Mouse (Mus musculus) ES-Bruce4 (cell line): Measurements from ENCODE around the gene Ovol1. TPM values are rescaled to one million over a fixed set of nuclear protein-coding genes. Genes with fewer than 3 reads are reported as not detected.
A peak's percentile ranks its signal among the peaks of the same experiment; 100 is the strongest.

Experiments
- H3K27ac ChIP-seq: 2 replicates; pipeline ENCODE4 v1.5.1; 2012; ENCODE audit warnings: low read length, inconsistent platforms; ENCODE audit not compliant: insufficient read depth
- H3K27me3 ChIP-seq: 2 replicates; pipeline ENCODE4 v1.6.1; 2012; ENCODE audit warnings: mild to moderate bottlenecking, low read length, inconsistent platforms; ENCODE audit not compliant: control insufficient read depth, poor library complexity, insufficient read depth, severe bottlenecking
- H3K36me3 ChIP-seq: 2 replicates; pipeline ENCODE4 v1.6.1; 2012; ENCODE audit warnings: inconsistent platforms, mild to moderate bottlenecking, low read length, moderate library complexity; ENCODE audit not compliant: control insufficient read depth, poor library complexity, insufficient read depth, severe bottlenecking
- H3K4me1 ChIP-seq: one replicate; pipeline ENCODE4 v1.8.1; 2011; ENCODE audit warnings: low read length; ENCODE audit not compliant: control insufficient read depth, insufficient read depth
- H3K4me3 ChIP-seq: 2 replicates; pipeline ENCODE4 v1.5.1; 2011; ENCODE audit warnings: low read depth, mild to moderate bottlenecking, low read length
- H3K9ac ChIP-seq: 2 replicates; pipeline ENCODE4 v1.6.1; 2012; ENCODE audit warnings: low read depth, mild to moderate bottlenecking, inconsistent platforms; ENCODE audit not compliant: poor library complexity, severe bottlenecking
- H3K9me3 ChIP-seq: replicated peaks from 2 replicates; pipeline ENCODE4 v1.6.1; 2012; ENCODE audit warnings: mild to moderate bottlenecking, low read length, inconsistent platforms; ENCODE audit not compliant: control insufficient read depth, poor library complexity, insufficient read depth, severe bottlenecking
- CTCF ChIP-seq: IDR thresholded peaks from one replicate; pipeline ENCODE4 v1.8.1; 2011; ENCODE audit warnings: low read depth, low read length
- EP300 ChIP-seq: IDR thresholded peaks from 2 replicates; pipeline ENCODE4 v1.6.1; 2011; ENCODE audit warnings: low read depth, low read length; ENCODE audit not compliant: insufficient read depth
- POLR2A ChIP-seq: IDR thresholded peaks from one replicate; pipeline ENCODE4 v1.8.1; 2011; ENCODE audit warnings: low read length; ENCODE audit not compliant: insufficient read depth
- polyA plus RNA-seq: library from polyadenylated mRNA; stranded (reverse); fragments of >200 nt; gene quantifications from 2 replicates; pipeline ENCODE4 v1.2.4, GENCODE M21; 2011; ENCODE audit warnings: low read depth; ENCODE audit not compliant: missing spikeins, insufficient read depth, insufficient read length

Gene Ovol1
- polyA plus RNA-seq, 1 experiment, result 0.46 TPM

DNA sequence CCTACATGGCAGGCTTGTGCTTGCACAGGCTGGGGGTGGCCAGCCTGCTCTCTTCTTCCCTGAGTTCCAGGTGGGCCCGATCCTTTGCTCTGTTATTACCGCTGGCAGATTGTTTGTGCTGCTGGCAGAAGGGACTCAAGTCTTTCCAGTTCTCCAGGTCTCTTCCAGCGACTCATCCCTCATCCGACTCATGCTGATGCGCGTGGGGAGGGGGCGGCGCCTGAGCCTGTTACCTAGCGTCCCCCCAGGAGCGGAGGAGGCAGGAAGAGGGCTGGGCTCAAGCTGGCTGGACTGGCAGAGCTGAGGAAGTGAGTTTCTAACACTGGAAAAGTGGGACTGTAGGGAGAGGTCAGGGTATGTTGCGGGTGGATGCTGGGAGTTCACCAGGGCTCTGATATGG, 16.4 kb downstream of the Ovol1 start:
- Histone ChIP-seq H3K9me3 (no peaks in the 10 kb centered on the region), H3K36me3 (no peaks in the 10 kb centered on the region), H3K27me3 (no peaks in the 10 kb centered on the region), H3K4me1 (no peaks in the 10 kb centered on the region), H3K27ac (no peak overlapping the region), H3K9ac (no peak overlapping the region), H3K4me3 (peak overlapping the region; percentile 0; the same call in 1 of the 2 replicates)
- TF ChIP-seq POLR2A, result no peak
- no peak for TF ChIP-seq EP300
- TF ChIP-seq CTCF, result no peak

DNA sequence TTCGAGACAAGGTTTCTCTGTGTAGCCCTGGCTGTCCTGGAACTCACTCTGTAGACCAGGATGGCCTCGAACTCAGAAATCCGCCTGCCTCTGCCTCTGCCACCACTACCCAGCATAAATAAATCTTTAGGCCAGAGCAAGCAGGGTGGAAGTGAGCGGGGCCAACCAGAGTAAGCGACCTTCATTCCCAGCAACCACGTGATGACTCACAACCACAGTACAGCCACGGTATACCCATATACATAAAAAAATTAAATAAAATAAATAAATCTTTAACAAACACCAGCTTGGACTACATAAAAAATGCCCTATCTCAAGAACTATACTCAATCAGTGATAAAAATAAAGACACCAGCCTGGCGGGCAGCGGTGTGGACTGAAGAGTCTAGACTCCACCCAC, 17.1 kb downstream of the Ovol1 start:
- no peak for TF ChIP-seq POLR2A
- no peak for TF ChIP-seq EP300
- no peak for TF ChIP-seq CTCF
- Histone ChIP-seq H3K27ac (no peak overlapping the region), H3K9ac (no peak overlapping the region), H3K27me3 (no peaks in the 10 kb centered on the region), H3K4me3 (no peak overlapping the region), H3K4me1 (no peaks in the 10 kb centered on the region), H3K36me3 (no peaks in the 10 kb centered on the region), H3K9me3 (no peaks in the 10 kb centered on the region)

DNA sequence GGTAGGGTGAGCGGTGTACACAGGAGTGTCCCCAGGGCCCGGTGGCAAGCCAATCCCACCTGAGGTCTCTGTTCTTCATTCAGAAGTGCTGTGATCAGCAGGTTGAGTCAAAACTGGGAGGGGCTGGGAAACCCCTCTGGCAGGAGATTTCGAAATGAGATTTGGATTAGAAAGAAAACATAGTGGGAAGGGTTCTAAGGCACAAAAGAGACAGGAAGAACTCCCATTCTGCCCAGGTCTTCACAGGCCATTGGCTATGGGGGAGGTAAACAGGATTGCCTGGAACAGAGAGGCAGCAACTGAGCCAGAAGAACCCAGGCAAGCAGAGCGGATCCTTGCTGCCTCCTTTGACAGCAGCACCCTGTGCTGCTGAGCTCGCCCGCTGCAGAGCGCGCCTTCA, 21.7 kb downstream of the Ovol1 start:
- no peaks in the 10 kb centered on the region for H3K4me1 ChIP-seq
- H3K4me3 ChIP-seq, result no peak overlapping the region
- no peak overlapping the region for H3K27ac ChIP-seq
- no peaks in the 10 kb centered on the region for H3K36me3 ChIP-seq
- H3K9ac ChIP-seq, result no peak overlapping the region
- no peaks in the 10 kb centered on the region for H3K9me3 ChIP-seq
- no peaks in the 10 kb centered on the region for H3K27me3 ChIP-seq
- TF ChIP-seq EP300 (0 out of 2 replicates have a peak, but pooled peaks have one; percentile 22), CTCF (no peak), POLR2A (no peak)

DNA sequence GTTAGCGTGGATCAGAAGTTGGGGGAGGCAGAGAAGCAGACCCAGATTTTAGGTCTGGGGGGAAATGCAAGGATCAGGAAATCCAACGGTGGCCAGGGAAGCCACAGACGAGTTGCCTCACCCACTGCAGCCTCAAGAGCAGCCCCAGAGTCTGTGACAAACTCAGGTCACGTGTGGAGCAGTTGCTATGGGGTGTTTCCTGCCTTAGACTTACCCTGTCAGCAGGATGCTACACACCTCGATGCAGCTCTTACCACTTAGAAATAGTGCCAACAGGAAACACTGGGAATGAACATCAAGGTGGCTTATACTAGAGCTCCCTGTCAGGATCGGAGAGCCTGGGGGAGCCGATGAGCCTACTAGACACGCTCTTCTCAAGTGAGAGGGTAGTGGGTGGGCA, 27.9 kb downstream of the Ovol1 start:
- no peaks in the 10 kb centered on the region for H3K36me3 ChIP-seq
- H3K9ac ChIP-seq, result no peak overlapping the region
- H3K9me3 ChIP-seq, result no peaks in the 10 kb centered on the region
- no peaks in the 10 kb centered on the region for H3K27me3 ChIP-seq
- no peak overlapping the region for H3K27ac ChIP-seq
- no peak overlapping the region for H3K4me3 ChIP-seq
- peaks cover 2% of the 10 kb centered on the region for H3K4me1 ChIP-seq
- TF ChIP-seq EP300 (no peak), POLR2A (no peak), CTCF (no peak)

DNA sequence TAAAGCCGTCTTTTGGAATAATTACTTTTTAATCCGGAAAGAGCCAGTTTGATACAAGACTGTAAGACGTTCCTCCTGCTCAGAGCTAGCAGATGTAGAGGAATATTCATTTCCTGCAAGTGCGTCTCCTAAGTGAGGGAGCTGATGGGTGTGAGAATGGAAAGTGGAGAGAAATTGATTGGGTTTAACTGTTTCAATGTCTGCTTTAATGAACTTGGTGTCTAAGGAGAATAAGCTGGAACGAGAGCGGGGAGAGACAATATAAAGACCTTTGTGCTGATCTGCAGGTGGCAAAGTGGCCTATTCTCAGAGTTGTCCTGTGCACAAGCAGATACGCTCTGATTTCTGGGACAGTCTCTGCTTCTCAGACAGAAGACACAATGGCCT, 30.3 kb downstream of the Ovol1 start:
- no peak overlapping the region for H3K9ac ChIP-seq
- H3K4me3 ChIP-seq, result no peak overlapping the region

DNA sequence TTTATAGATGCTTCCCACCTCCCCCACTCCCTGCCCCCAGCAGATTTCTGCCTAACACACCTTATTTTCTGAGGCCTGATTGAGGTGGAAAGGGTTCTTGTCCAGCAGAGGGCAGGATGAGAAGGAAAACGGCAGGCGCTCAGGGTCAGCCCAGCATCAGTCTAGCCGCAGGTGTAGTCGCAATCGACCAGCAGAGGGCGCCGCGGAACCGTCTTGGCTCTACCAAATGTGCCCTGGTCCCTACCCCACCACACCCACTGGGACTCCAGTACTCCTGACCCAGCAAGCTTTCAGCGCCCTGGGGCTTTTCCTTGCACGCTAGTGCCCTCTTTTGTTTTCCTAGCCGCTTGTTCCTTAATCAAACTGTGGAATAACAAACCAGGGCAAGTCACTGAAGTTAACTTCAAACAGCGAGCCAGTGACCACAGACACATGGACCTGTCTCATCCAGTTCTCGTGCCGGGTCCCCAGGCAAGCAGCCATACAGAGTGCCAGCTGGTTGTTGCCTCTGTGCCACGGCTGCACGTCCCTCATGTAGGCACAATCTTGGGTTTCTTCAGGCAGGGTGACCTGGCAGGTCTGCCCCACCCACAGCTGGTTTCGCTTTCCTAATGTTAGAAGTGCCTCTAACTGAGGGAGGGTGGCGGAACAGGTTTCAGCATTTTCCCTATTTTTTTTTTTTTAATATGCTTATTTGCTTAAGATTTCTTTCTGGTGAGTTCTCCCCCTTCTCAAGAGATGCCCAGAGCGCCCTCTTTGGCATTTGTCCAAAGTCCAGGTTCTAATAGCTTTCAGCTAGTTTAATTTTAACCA, 30.9 kb downstream of the Ovol1 start:
- H3K9ac ChIP-seq, result no peak overlapping the region
- H3K9me3 ChIP-seq, result no peaks in the 10 kb centered on the region
- no peak overlapping the region for H3K4me3 ChIP-seq
- no peaks in the 10 kb centered on the region for H3K27me3 ChIP-seq
- TF ChIP-seq POLR2A (no peak), CTCF (peak; percentile 99), EP300 (peak; percentile 83)
- H3K27ac ChIP-seq, result no peak overlapping the region
- H3K4me1 ChIP-seq, result peaks cover 2% of the 10 kb centered on the region
- no peaks in the 10 kb centered on the region for H3K36me3 ChIP-seq

More for the DNA sequence above, 30.3 kb downstream of the Ovol1 start:
- H3K36me3 ChIP-seq, result no peaks in the 10 kb centered on the region
- no peaks in the 10 kb centered on the region for H3K27me3 ChIP-seq
- H3K4me1 ChIP-seq, result peaks cover 2% of the 10 kb centered on the region
- TF ChIP-seq EP300 (no peak), CTCF (no peak), POLR2A (no peak)
- no peak overlapping the region for H3K27ac ChIP-seq
- no peaks in the 10 kb centered on the region for H3K9me3 ChIP-seq
